Mouse (Mus musculus) lung, postnatal 25 days (tissue): ENCODE measurements around the gene Dnajc21.

Experiments
- DNase-seq: peaks from one replicate; pipeline ENCODE4 v3.0.0; 2022; ENCODE audit warnings: low spot score

Dnajc21 gene

GRCm38 (mm10) chr15:10436893-10437292, 33.4 kb downstream of the Dnajc21 start:
- DNase-seq: no peak

GRCm38 (mm10) chr15:10426545-10427266, 43.6 kb downstream of the Dnajc21 start:
- DNase-seq: no peak

GRCm38 (mm10) chr15:10426124-10426523, 44.2 kb downstream of the Dnajc21 start:
- no peak for DNase-seq

- DNase-seq: no peak
These were observed 48.6 kb downstream of the Dnajc21 start for GRCm38 (mm10) chr15:10421785-10422144.

GRCm38 (mm10) chr15:10421138-10421784, 49.1 kb downstream of the Dnajc21 start:
- no peak for DNase-seq

- DNase-seq: no peak
These were observed 56.7 kb downstream of the Dnajc21 start for GRCm38 (mm10) chr15:10413656-10414055.

GRCm38 (mm10) chr15:10410881-10411280, 59.4 kb downstream of the Dnajc21 start:
- DNase-seq: no peak

- no peak for DNase-seq
These were observed 60.5 kb downstream of the Dnajc21 start for GRCm38 (mm10) chr15:10409842-10410241.

GRCm38 (mm10) chr15:10400415-10400814, 69.9 kb downstream of the Dnajc21 start:
- DNase-seq: peak; percentile 26

- DNase-seq: peak; percentile 69
These were observed 70.5 kb downstream of the Dnajc21 start for GRCm38 (mm10) chr15:10399795-10400194.
